In genomic region chr2:157353183-157353582, GRCm38 (mm10) we compare ENCODE assay signal across 46 mouse cellular contexts. TPM values are rescaled to one million over a fixed set of nuclear protein-coding genes. Genes with fewer than 3 reads are reported as not detected.
"Had no signal": no experiment of that assay in that cellular context is flagged by ENCODE, and none has a peak within 500 bp of the region (broad histone marks: within the 10 kb centered on the region; RNA-seq: fewer than 3 reads in every experiment).

No protein-coding gene starts in this region.

- H3K4me3 ChIP-seq: heart, embryonic 10.5 days; heart, embryonic 12.5 days; heart, embryonic 13.5 days; heart, embryonic 15.5 days; hindbrain, embryonic 10.5 days; hindbrain, embryonic 12.5 days; hindbrain, embryonic 13.5 days; hindbrain, embryonic 15.5 days; intestine, embryonic 15.5 days; kidney, embryonic 15.5 days; layer of hippocampus, adult 2 months had no signal

- H3K9me3 ChIP-seq: heart, embryonic 10.5 days; heart, embryonic 15.5 days; hindbrain, embryonic 12.5 days; hindbrain, embryonic 13.5 days; hindbrain, embryonic 15.5 days; intestine, embryonic 15.5 days; kidney, embryonic 15.5 days had no signal

- DNase-seq: heart, postnatal 10 days; heart, postnatal 14 days; heart, postnatal 36 days; heart, postnatal 4 days; kidney, adult 11 months; kidney, adult 18-20 months; kidney, adult 2 months; kidney, adult 8-10 months; kidney, adult 9 months; kidney, postnatal 10 days; kidney, postnatal 14 days; kidney, postnatal 25 days; kidney, postnatal 36 days; kidney, postnatal 4 days; layer of hippocampus, adult 9-11 months; layer of hippocampus, postnatal 36 days had no signal

- H3K4me2 ChIP-seq: heart, embryonic 11.5 days; heart, embryonic 12.5 days; heart, embryonic 13.5 days; heart, embryonic 15.5 days; hindbrain, embryonic 12.5 days; hindbrain, embryonic 13.5 days; hindbrain, embryonic 14.5 days; hindbrain, embryonic 15.5 days; intestine, embryonic 15.5 days; kidney, embryonic 15.5 days had no signal

- H3K27ac ChIP-seq: heart, embryonic 10.5 days; heart, embryonic 13.5 days; heart, embryonic 15.5 days; hindbrain, embryonic 10.5 days; hindbrain, embryonic 12.5 days; hindbrain, embryonic 14.5 days; hindbrain, postnatal 0 days; intestine, embryonic 15.5 days; kidney, embryonic 15.5 days; kidney, postnatal 0 days; layer of hippocampus, adult 2 months had no signal

- ATAC-seq: hindbrain, embryonic 16.5 days; hindbrain, postnatal 0 days; inflammation-experienced regulatory T-cells, adult 6 months; intestine, embryonic 15.5 days; intestine, embryonic 16.5 days; intestine, postnatal 0 days had no signal

- H3K36me3 ChIP-seq: heart, embryonic 10.5 days; heart, embryonic 12.5 days; heart, embryonic 13.5 days; heart, embryonic 15.5 days; hindbrain, embryonic 10.5 days; hindbrain, embryonic 12.5 days; hindbrain, embryonic 13.5 days; hindbrain, embryonic 15.5 days; intestine, embryonic 15.5 days; kidney, embryonic 15.5 days had no signal

- H3K4me1 ChIP-seq: heart, embryonic 10.5 days; heart, embryonic 13.5 days; heart, embryonic 15.5 days had no signal

- H3K27me3 ChIP-seq: heart, embryonic 12.5 days; heart, embryonic 13.5 days; heart, embryonic 15.5 days; hindbrain, embryonic 12.5 days; hindbrain, embryonic 13.5 days; hindbrain, embryonic 15.5 days; intestine, embryonic 15.5 days; kidney, embryonic 15.5 days had no signal

- H3K9ac ChIP-seq: heart, embryonic 12.5 days; heart, embryonic 13.5 days; heart, embryonic 15.5 days; hindbrain, embryonic 12.5 days; hindbrain, embryonic 13.5 days; hindbrain, embryonic 14.5 days; hindbrain, embryonic 15.5 days; intestine, embryonic 15.5 days; kidney, embryonic 15.5 days had no signal

RNA-seq across cellular contexts. Expression of gene Ghrh, which starts 5.9 kb away (rescaled TPM):
- total RNA-seq: heart, postnatal 10 days; heart, postnatal 14 days; heart, postnatal 25 days; heart, postnatal 36 days; heart, postnatal 4 days; hematopoietic stem cell, adult 5-6 weeks; hindbrain, postnatal 0 days; layer of hippocampus, adult 18-20 months; layer of hippocampus, adult 2 months; layer of hippocampus, adult 8-10 months; layer of hippocampus, postnatal 10 days; layer of hippocampus, postnatal 14 days; layer of hippocampus, postnatal 36 days had no signal
- polyA plus RNA-seq: heart, embryonic 10.5 days; heart, embryonic 11.5 days; heart, embryonic 12.5 days; heart, embryonic 13.5 days; heart, embryonic 14.5 days; heart, embryonic 15.5 days; heart, embryonic 16.5 days; heart, postnatal 0 days; hindbrain, embryonic 10.5 days; inflammation-experienced regulatory T-cells, adult 6 months; kidney, adult 2 months; kidney, embryonic 14.5 days; kidney, embryonic 16.5 days; kidney, postnatal 0 days had no signal
